Mouse (Mus musculus) thymus, postnatal 14 days (tissue): ENCODE measurements around the gene Abhd14b.
A peak's percentile ranks its signal among the peaks of the same experiment; 100 is the strongest.

Source experiments
- DNase-seq: peaks from one replicate; pipeline ENCODE4 v3.0.0; 2021

The Abhd14b gene

DNA sequence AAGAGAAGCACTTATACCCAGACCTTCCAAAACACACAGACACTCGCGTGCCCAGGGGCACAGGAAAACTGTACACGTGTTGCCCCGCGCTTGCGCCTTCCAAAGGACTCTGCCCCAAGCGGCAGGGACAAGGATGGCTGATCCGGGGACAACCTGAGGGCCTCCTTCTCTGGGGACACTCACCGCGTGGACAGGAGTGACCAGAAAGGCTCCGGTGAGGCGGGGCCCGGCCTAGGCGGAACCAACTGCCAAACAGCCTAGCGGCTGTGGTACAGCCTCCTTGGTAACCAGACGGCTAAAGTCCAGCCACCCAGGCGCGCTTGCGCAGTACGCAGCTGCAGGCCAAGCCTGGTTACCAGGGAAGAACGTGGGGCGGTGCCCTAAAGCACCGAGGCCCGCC lies at the start of gene Abhd14b, which contains the start of gene Abhd14a:
Abhd14b (plus strand) TSS at position 112 of the 400 bp plus-strand sequence.
Abhd14a (minus strand) TSS at position 331 of the 400 bp plus-strand sequence.
- DNase-seq, result peak; percentile 80

DNA sequence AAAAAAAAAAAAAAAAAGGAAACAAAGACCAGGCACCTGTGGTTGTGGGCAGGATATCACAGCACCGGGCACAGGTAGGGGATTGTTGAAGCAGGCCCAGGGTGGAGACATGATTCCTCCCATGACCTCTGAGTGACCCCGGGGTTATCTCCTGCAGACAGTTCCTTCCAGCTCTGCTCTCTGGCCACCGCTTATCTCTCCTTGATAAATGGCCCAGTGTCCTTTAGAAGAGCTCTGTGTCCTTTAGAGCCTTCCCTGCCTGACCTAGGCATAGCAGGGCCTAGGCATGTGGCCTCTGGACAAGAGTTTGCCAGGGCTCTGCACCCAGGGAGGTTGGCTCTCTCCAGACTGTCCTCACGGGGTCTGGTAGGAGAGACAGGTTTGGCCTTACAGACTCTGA lies 49.5 kb upstream of the Abhd14b start:
- no peak for DNase-seq

- DNase-seq, result no peak
Measured at GRCm38 (mm10) chr9:106398667-106399311, 48.5 kb upstream of the Abhd14b start.

DNA sequence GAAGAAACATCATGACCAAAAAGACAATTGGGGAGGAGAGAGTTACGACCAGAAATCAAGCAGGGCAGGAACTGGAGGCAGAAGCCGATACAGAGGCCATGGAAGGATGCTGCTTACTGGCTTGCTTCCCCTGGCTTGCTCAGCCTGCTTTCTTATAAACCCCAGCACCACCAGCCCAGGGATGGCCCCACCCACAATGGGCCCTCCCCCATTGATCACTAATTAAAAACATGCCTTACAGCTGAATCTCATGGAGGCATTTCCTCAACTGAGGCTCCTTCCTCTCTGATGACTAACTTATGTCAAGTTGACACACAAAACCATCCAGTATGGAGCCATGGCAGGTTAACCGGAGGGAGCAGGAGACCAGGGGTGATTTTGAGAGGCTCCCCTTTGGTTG lies 47.5 kb upstream of the Abhd14b start:
- no peak for DNase-seq

- DNase-seq, result no peak
Measured at GRCm38 (mm10) chr9:106402149-106402548, 45.1 kb upstream of the Abhd14b start.

DNA sequence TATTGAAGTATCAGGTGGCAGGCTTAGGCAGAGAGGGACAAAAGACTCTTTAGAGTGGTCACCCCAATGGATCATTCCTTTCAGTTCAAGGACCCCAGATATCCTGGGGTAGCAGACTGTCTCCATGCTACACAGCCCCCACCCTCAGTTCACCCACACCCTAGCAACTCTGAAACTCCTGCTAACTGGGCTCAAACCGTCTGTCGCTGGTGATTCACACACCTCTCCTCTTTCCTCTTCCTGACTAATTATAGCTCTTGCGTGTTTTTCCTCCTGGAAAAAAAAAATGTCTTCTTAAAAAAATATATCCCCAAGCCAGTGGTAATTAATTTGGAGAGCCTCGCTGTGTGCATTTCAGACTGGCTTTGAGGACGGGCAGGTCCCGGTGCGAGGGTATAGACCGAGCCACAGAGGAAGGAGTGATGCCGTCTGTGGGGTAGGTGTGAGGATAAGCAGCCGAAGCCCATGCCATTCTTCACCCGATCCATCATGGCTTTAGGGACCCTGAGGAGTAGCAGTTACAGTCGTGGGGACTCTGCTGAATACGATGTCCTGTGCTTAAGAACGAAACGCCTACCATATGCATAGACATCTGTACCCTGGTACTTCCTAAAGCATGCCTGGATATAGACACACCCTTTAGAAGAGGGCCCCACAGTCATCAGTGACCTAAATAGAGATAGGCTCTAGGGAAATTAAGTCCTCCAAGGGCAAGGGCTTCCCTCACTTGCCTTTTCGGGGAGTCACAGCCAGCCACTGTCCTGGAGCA lies 44.5 kb upstream of the Abhd14b start:
- no peak for DNase-seq

- DNase-seq, result no peak
Measured at GRCm38 (mm10) chr9:106405275-106405674, 42.0 kb upstream of the Abhd14b start.

DNA sequence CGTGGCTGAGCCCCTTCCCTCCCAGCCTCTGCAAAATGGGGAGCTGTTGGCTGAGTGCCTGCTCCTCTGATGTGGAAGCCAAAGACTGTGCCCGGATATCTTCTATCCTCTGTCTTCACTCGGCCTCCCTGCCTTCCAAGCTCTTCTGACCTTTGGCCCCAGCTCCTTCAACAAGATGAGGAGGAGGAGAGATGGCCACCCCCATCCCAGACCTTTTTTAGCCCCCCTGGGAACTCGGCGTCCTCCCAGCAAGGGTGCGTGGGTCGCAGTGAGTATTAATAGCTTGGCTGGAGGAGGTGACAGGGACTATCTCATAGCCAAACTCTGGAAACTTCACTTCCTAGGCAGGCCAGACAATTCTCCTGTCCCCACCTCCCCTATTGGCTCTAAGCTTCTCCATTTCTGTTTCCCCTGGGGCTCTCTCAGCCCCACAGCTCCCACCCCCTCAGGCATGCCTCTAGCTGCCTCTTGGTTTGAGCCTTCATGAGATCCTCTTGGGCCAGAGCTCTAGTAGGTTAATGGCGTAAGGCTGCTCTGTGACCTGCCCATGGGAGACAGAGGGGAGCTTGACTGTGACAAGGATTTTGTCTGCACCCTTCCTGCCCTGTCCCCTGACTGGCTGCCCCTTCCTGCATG lies 40.7 kb upstream of the Abhd14b start:
- no peak for DNase-seq

GRCm38 (mm10) chr9:106409096-106409495 lies 38.2 kb upstream of the Abhd14b start:
- no peak for DNase-seq

- no peak for DNase-seq
Measured at GRCm38 (mm10) chr9:106410086-106410650, 37.1 kb upstream of the Abhd14b start.

DNA sequence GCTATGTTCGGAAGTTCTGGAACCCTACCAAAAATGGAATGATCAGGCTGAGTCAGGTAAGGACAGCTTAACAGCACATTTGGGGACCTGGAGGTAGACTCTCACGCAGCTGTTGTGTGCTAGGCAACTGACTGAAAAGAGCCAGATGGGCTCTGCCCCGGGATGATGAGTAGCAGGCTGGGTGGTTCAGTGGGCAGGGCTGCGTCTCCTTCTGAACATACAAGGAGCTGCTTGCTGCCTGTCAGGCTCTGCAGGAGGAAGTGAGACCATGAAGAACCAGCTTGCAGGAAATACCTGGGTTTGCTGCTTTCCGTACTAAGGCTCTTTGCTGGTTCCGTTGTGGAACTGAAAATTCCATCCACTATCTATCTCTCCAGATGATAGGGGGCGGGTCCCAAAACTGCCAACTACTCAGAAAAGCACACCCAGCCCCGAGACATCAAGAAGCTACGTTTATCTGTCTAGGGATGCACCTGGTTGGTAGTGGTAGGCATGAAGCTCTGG lies 36.1 kb upstream of the Abhd14b start:
- DNase-seq, result no peak

DNA sequence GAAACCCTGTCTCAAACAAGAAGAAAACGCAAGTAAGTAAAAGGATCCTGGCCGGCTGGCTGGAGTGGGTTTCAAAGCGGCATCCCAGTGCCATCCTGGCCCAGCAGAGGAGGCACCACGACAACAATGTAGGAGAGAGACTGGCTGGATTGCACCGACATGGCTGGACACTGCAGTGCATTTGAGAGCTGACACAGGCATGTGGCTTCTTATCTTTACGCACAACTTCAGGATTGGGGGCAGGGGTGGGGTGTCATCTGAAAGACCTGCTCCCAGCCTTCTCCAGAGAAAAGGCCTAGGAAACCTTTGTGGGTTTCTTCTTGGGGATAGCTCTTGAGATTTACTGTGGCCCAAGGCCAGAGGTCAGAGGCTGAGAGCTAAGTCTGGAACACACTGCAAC lies 35.5 kb upstream of the Abhd14b start:
- DNase-seq, result no peak

- DNase-seq, result no peak
Measured at GRCm38 (mm10) chr9:106412210-106412609, 35.0 kb upstream of the Abhd14b start.

GRCm38 (mm10) chr9:106413606-106414005 lies 33.7 kb upstream of the Abhd14b start:
- DNase-seq, result no peak

DNA sequence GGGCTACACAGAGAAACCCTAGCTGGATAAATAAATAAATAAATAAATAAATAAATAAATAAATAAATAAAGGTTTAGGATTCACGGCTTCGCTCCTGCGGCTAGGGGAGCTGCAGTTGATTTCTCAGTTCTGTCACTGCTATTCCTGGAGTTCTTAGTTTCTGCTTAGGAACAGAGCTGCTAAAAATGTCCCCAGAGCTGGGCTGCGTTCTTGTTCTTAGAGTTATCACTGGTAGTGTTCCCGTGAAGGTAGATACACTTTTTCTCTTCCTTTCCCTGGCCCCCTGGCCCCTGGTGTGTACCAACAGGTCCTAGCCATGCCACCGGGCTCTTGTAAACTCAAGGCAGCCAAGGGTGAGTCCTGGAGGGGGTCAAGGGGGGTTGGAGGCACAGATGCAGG lies 30.4 kb upstream of the Abhd14b start:
- no peak for DNase-seq

- peak; percentile 61 for DNase-seq
Measured at GRCm38 (mm10) chr9:106417841-106418625, 29.2 kb upstream of the Abhd14b start.

DNA sequence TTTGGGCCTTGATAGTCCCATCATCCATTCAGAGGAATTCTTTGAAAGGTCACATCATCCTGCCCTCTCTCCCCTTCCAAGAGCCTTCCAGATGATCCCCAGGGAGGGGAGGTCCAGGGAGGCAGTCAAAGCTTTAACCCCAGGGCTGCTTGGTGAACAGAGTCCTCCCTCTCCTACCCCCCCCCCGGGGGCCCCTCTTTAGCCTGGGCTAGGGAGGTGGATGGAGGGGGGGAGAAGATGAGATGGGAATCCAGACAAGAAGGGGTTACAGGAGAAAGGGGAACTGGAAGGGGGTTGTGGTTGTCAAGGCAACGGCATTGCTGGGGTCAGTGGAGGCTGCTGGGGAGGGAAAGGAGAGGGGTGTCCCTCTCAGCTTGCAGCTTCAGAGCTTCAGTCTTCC lies 26.7 kb upstream of the Abhd14b start:
- no peak for DNase-seq

GRCm38 (mm10) chr9:106421033-106421864 lies 26.0 kb upstream of the Abhd14b start:
- DNase-seq, result no peak

DNA sequence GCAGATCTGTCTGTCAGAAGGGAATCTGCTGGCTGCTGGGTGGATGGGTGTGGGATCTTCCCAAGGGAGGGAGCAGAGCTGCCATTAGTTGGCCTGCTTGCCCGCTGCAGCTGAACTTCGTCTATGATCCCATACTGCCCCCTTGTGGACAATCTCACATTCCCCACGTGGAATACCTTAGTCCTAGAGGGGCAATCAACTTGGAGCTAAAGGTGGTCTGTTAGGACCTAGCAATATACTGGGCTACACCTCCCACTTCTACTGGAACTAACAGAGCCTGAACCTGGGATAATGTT lies 25.4 kb upstream of the Abhd14b start:
- peak; percentile 88 for DNase-seq

DNA sequence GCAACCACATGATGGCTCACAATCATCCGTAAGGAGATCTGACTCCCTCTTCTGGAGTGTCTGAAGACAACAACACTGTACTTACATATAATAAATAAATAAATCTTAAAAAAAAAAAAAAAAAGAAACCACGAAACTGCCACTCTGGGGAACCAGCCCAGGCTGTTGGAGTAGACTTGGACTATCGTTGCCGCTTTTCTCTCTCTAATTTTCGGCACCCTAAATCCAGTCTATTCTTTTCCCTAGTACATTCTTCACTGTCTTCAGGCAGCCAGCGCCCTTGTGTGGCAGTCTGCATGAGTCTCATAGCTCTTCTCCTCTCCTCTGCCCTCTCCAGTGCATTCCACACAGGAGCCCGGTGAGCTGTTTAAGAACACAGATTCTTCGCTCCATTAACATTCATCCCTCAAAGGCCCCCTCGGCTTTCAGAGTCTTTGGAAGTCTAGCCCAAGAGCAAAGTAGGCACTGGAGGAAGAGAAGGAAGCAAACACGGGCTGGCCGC lies 18.5 kb upstream of the Abhd14b start:
- no peak for DNase-seq

- peak; percentile 96 for DNase-seq
Measured at GRCm38 (mm10) chr9:106429221-106430014, 17.8 kb upstream of the Abhd14b start, which contains the start of gene Rpl29. TSS of gene Rpl29 (plus strand) at chr9:106429454.
